Mouse (Mus musculus) liver, adult 2 months (tissue): Measurements from ENCODE around the gene Slco2a1. TPM values are rescaled to one million over a fixed set of nuclear protein-coding genes. Genes with fewer than 3 reads are reported as not detected.
A peak's percentile ranks its signal among the peaks of the same experiment; 100 is the strongest.

Experiments
- DNase-seq: peaks from one replicate; pipeline ENCODE4 v3.0.0-alpha.2; 2011; ENCODE audit warnings: low read depth, low spot score; ENCODE audit errors: extremely low read depth
- H3K27ac ChIP-seq: fragments of 200-500 bp; replicated peaks from 2 replicates; pipeline ENCODE4 v1.5.1; 2012; ENCODE audit warnings: low read depth, mild to moderate bottlenecking, control low read depth, inconsistent platforms, low read length; ENCODE audit not compliant: insufficient read depth
- H3K27me3 ChIP-seq: fragments of 200-500 bp; 2 replicates; pipeline ENCODE4 v1.6.1; 2012; ENCODE audit warnings: mild to moderate bottlenecking, moderate library complexity, low read length, inconsistent platforms; ENCODE audit not compliant: control insufficient read depth, insufficient read depth
- H3K36me3 ChIP-seq: fragments of 200-500 bp; 2 replicates; pipeline ENCODE4 v1.6.1; 2012; ENCODE audit warnings: low read length, inconsistent platforms; ENCODE audit not compliant: control insufficient read depth, insufficient read depth
- H3K4me1 ChIP-seq: fragments of 200-500 bp; 2 replicates; pipeline ENCODE4 v1.6.1; 2011; ENCODE audit warnings: low read length; ENCODE audit not compliant: control insufficient read depth, insufficient read depth
- H3K4me3 ChIP-seq: fragments of 200-500 bp; 2 replicates; pipeline ENCODE4 v1.5.1; 2011; ENCODE audit warnings: low read depth, mild to moderate bottlenecking, control low read depth, low read length, moderate library complexity; ENCODE audit not compliant: insufficient read depth
- H3K79me2 ChIP-seq: fragments of 200-500 bp; 2 replicates; pipeline ENCODE4 v1.6.1; 2012; ENCODE audit warnings: inconsistent platforms, mild to moderate bottlenecking, low read length, moderate library complexity; ENCODE audit not compliant: control insufficient read depth, insufficient read depth
- H3K9ac ChIP-seq: fragments of 200-500 bp; 2 replicates; pipeline ENCODE4 v1.6.1; 2012; ENCODE audit warnings: low read depth, mild to moderate bottlenecking, control low read depth, inconsistent platforms, low read length
- CTCF ChIP-seq: fragments of 200-500 bp; IDR thresholded peaks from 2 replicates; pipeline ENCODE4 v1.5.1; 2011; ENCODE audit warnings: low read depth, low read length, control low read depth
- POLR2A ChIP-seq: fragments of 200-500 bp; IDR thresholded peaks from 2 replicates; pipeline ENCODE4 v1.6.1; 2011; ENCODE audit warnings: low read length, control low read depth; ENCODE audit not compliant: insufficient read depth; ENCODE audit errors: extremely low read depth
- WGBS: fragments of 180-500 bp; shearing (Covaris S2); methylation state at CpG from one replicate; pipeline ENCODE4 v1.1.7; 2018; 5-methylcytosine and 5-hydroxymethylcytosine counted together
- polyA plus RNA-seq: library from polyadenylated mRNA; depleted of rRNA; stranded (reverse); fragments of >200 nt; gene quantifications from 2 replicates; pipeline ENCODE4 v1.2.3, GENCODE M21; 2012
- total RNA-seq: library from RNA; depleted of rRNA; stranded (reverse); fragments of >200 nt; gene quantifications from 2 replicates; pipeline ENCODE4 v1.2.3, GENCODE M21; 2014

Gene Slco2a1
- total and polyA plus RNA-seq, 2 experiments: 8.9 to 55.5 TPM

- Histone ChIP-seq H3K4me1 (no peaks in the 10 kb centered on the region; the same call in 1 of the 2 replicates), H3K36me3 (peaks cover 10% of the 10 kb centered on the region; the same call in 1 of the 2 replicates), H3K4me3 (no peak overlapping the region), H3K79me2 (no peaks in the 10 kb centered on the region), H3K27me3 (no peaks in the 10 kb centered on the region), H3K27ac (no peak overlapping the region), H3K9ac (no peak overlapping the region)
- WGBS: 76% methylated on average over 11 of the region's 11 CpGs
- TF ChIP-seq POLR2A: no peak
- no peak for TF ChIP-seq CTCF
- no peak for DNase-seq
Measured at GRCm38 (mm10) chr9:103072926-103073515, 84.5 kb downstream of the Slco2a1 start.

GRCm38 (mm10) chr9:103076836-103077531 lies 88.5 kb downstream of the Slco2a1 start:
- TF ChIP-seq POLR2A: no peak
- no peak for TF ChIP-seq CTCF
- 0 out of 2 replicates have a peak overlapping the region, but pooled peaks have one; percentile 4 for H3K27ac ChIP-seq
- 76% methylated on average over 21 of the region's 21 CpGs for WGBS
- no peaks in the 10 kb centered on the region; the same call in 1 of the 2 replicates for H3K4me1 ChIP-seq
- no peak overlapping the region for H3K9ac ChIP-seq
- no peak for DNase-seq
- H3K27me3 ChIP-seq: no peaks in the 10 kb centered on the region
- peaks cover 22% of the 10 kb centered on the region for H3K36me3 ChIP-seq
- no peak overlapping the region for H3K4me3 ChIP-seq
- H3K79me2 ChIP-seq: no peaks in the 10 kb centered on the region

- no peak for DNase-seq
- 78% methylated on average over 6 of the region's 6 CpGs for WGBS
- H3K79me2 ChIP-seq: no peaks in the 10 kb centered on the region
Measured at GRCm38 (mm10) chr9:103078194-103078691, 89.7 kb downstream of the Slco2a1 start.

GRCm38 (mm10) chr9:103080211-103080610 lies 91.7 kb downstream of the Slco2a1 start:
- peaks cover 26% of the 10 kb centered on the region for H3K36me3 ChIP-seq
- no peak overlapping the region for H3K4me3 ChIP-seq

More at GRCm38 (mm10) chr9:103078194-103078691, 89.7 kb downstream of the Slco2a1 start:
- Histone ChIP-seq H3K27me3 (no peaks in the 10 kb centered on the region), H3K4me1 (no peaks in the 10 kb centered on the region; the same call in 1 of the 2 replicates), H3K36me3 (peaks cover 28% of the 10 kb centered on the region), H3K4me3 (no peak overlapping the region), H3K27ac (no peak overlapping the region), H3K9ac (no peak overlapping the region)
- TF ChIP-seq POLR2A: no peak
- no peak for TF ChIP-seq CTCF

GRCm38 (mm10) chr9:103082246-103082975 lies 93.9 kb downstream of the Slco2a1 start:
- 80% methylated on average over 8 of the region's 8 CpGs for WGBS
- Histone ChIP-seq H3K4me3 (no peak overlapping the region), H3K27me3 (no peaks in the 10 kb centered on the region), H3K36me3 (peaks cover 25% of the 10 kb centered on the region), H3K79me2 (no peaks in the 10 kb centered on the region), H3K9ac (no peak overlapping the region), H3K27ac (no peak overlapping the region), H3K4me1 (no peaks in the 10 kb centered on the region; the same call in 1 of the 2 replicates)
- no peak for DNase-seq
- no peak for TF ChIP-seq POLR2A
- TF ChIP-seq CTCF: no peak

More at GRCm38 (mm10) chr9:103080211-103080610, 91.7 kb downstream of the Slco2a1 start:
- Histone ChIP-seq H3K9ac (no peak overlapping the region), H3K27me3 (no peaks in the 10 kb centered on the region), H3K79me2 (no peaks in the 10 kb centered on the region), H3K27ac (no peak overlapping the region), H3K4me1 (no peaks in the 10 kb centered on the region; the same call in 1 of the 2 replicates)
- TF ChIP-seq POLR2A (no peak), CTCF (no peak)
- DNase-seq: no peak
- WGBS: 96% methylated on average over 3 of the region's 3 CpGs
